Mouse (Mus musculus): ENCODE results near the gene Dppa2.

Gene Dppa2

DNA sequence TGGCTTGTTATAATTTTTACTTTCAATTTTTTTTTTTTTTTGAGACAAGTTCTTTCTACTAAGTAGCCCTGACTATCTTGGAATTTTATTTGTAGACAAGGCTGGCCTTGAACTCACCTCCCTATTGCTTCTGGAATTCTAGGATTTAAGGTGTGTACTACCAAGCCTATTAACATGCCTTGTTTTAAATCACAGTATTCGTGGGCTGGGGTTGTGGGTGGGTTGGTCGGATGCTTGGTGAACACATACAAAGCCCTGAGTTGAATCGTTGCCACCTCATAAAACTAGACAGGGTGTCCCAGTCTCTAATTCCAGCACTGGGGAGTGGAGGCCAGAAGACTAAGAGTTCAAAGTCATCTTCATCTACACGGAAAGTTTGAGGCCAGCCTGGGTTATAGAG lies 31.6 kb downstream of the Dppa2 start:
- DNase-seq (ENCODE audit: extremely low read depth, low read depth, low spot score): no peak

DNA sequence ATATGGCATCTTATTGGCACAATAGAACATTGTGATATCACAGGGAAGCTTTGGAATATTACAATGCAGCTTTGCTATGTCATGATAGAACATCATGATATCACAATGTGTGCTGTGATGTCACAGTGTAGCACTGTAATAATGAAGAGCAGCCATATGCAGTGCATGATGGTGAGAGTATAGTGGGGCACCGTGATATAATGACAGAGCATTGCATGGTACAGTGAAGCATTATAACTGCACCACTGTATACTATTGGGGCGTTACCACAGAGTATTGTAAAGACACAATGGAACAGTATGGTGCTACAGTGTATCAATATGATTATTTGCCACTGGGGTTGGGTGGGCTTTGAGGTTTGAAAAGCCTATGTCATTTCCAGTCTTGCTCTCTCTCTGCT lies 40.5 kb downstream of the Dppa2 start:
- no peak for DNase-seq (ENCODE audit: extremely low read depth, low read depth, low spot score)

DNA sequence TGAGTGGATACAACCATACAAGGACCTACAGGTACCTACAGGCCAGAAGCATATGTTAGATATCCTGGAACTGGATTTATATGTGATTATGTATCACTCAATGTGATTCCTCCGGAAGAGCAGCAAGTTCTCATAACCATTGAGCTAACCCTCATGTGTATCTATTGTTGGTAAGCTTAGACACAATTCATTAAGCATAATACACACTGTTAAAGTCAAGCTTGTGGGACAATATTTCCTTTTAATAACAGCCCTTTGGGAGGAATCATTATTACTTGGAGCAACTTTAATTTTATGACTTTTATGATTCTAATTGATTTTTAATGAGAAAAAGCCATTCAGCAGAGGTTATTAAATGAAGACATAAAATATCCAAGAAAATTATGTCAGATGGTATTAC lies 43.5 kb downstream of the Dppa2 start:
- DNase-seq (ENCODE audit: extremely low read depth, low read depth, low spot score): no peak

DNA sequence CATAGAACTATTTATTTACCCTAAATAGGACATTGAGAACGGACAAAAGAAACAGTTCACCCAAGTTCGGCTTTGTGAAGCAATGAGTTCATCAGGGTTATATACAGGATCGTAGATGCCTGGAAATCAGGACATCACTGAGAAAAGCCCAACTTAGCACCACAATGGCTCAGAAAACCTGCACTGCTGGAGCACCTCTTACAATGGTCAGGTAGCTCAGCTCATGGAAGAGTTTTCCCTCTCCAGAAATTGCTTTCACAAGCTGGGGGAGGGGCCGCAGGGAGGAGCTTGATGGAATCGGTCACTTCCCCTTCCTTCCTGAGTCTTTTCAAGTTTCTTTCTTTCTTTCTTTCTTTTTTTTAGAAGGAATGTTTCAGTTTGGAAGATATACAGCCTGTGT lies 52.0 kb downstream of the Dppa2 start:
- DNase-seq (ENCODE audit: extremely low read depth, low read depth, low spot score): no peak

DNA sequence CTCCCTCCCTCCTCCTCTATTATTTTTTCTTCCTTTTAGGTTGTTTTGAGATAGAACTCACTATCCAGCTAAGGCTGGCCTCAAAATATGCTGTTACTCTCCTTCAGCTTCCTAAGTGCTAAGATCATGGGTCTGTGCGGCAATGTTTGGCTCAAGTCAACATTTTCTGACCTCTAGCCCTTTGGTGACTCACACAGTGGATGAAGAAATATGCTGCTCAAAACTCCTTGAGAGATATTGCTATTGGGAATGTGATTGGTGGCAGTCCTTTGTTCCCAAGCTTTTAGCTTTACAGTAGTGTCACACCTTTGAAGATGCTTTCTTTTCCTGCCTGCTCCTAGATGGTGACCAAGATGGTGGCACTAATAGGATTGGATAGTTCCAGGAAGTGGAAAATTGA lies 52.7 kb downstream of the Dppa2 start:
- DNase-seq (ENCODE audit: extremely low read depth, low read depth, low spot score): no peak

DNA sequence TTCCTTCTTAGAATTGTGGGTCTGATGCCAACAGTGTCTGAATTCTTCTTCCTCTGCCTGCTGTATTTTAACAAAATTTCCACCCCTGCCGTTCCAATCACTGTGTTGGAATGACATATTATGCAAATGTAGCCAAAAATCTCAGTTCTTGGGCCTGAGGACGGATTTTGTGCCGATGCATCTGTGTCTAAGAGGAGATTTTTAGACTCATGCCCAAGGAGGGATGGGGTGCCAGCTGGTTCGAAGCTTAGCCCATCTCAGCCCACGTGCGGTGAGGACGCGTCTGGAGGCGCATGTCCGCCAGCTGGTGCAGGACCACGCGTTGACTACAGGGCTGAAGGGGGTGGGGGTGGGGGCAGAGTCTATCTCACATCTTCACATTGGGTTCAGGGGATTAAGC lies 57.2 kb downstream of the Dppa2 start:
- DNase-seq (ENCODE audit: extremely low read depth, low read depth, low spot score): no peak

DNA sequence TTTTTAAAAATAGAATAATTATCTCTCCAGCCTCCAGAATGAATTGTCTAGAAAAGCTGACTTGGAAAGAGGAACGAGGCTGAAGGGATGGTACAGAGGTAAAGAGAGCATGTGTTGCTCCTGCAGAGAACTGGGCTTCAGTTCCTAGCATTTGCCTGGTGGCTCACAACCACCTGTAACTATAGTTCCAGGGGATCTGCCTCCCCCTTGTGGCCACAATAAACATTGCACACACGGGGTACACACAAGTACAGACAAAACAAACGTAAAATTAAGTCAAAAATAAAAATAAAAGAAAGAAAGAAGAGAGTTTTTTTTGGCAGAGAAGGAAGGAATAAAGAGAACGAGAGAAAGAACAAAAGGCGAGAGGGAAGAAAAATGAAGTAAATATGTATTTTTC lies 63.1 kb downstream of the Dppa2 start:
- no peak for DNase-seq (ENCODE audit: extremely low read depth, low read depth, low spot score)

DNA sequence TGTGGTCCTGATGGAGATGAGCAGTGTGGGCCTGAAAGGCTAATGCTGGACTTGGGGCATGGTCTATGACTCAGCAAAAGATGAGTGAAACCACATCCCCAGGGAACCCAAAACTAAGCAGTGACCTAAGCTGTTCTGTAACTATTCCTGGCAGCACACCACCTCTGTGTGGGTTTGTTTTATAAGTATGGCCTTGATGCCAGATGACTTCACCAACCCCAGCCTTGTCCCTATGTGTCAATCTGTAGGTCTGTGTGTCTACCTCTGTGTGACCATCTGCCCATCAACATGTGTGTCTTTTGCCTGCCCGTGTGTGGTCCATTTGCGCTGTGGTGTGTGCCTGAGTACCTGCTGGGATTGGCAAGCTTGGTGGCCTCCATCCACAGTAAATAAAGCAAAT lies 64.4 kb downstream of the Dppa2 start:
- no peak for DNase-seq (ENCODE audit: extremely low read depth, low read depth, low spot score)

All from fat pad, adult 2 months (tissue).